Mouse (Mus musculus): ENCODE data around the gene Gm45837. TPM values are rescaled to one million over a fixed set of nuclear protein-coding genes. Genes with fewer than 3 reads are reported as not detected.

The Gm45837 gene
- total RNA-seq, 2 experiments from 2014 or later, result 5.7 TPM; not detected in 1

DNA sequence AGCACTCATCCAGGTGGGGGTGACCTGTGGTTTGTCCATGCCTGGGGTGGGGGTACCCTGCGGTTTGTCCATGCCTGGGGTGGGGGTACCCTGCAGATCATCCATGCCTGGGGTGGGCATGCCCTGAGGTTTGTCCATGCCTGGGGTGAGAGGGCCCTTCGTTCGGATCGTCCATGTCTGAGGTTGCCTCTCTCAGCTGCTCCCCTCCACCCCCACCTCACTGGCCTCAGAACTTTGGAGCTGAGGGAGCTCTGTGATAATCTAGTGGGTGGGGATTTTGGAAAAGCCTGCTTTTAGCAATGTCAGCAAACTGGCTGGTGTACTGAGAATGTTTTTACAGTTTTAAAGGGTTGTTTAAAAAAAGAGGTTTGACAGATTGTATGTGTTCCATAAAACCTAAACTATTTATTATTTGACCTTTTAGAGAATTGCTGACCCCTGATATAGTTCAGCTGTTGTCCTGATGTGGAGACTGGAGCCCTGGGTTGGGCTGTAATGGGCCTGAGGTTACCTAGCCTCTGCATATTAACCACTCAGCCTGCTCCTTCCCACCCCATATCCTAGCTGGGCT, 18.7 kb upstream of the Gm45837 start:
- DNase-seq, result no peak

DNA sequence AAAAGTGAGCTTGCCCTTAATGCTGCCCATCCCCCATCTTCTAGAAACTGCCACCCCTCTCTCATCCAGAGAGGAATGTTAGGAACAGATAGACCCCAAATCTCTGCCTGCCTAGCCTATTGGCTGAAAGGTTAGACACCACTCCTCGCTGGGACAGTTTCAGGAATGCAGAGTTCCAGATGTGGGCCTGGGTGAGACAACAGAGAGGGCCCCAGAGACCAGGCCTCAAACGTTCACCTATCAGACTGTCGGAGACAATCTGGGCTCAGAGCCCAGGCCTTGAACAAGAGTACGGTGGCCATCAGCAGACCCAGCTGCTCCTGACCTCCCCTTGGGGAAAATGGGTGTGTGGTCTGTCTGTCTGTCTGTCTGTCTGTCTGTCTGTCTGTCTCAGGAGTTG, 17.7 kb upstream of the Gm45837 start:
- no peak for DNase-seq

DNA sequence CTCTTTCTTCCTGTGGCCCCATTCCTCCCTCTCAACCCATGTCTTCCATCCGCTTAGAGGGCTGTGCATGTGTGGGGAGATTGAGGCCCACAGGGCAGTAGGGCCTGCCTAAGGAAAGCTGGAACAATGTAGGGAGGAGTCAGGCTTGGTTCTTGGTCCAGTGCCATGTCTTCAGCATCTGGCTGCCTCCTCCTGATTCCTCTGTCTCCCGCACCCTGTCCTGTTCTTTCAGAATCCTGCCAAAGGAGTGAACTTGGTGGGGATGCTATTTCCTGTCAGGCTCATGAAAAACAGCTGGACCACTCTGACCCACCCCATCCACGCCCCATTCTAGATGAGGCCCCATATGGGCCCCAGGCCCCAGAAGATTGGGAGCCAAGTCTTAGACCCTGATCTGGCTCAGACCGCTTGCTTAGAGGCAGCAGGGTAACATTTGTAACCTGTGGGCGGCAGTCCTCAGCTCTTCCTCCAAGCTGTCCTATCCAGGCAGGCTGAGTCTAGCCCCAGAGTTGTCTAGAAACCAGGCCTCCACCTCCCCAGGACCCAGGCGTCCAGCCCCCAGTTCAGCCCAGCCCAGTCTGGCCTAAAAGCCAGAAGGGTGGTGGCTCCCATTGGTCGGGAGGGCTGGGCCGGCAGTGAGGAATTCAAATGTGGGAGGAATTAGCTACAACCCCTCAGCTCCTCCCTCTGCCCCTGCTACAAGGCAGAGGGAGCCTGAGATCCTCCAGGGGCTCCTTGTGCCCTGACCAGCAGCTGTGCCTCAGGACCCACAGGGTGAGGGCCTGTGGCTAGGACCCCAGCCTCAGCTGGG, 16.8 kb upstream of the Gm45837 start:
- DNase-seq, result peak; percentile 88

DNA sequence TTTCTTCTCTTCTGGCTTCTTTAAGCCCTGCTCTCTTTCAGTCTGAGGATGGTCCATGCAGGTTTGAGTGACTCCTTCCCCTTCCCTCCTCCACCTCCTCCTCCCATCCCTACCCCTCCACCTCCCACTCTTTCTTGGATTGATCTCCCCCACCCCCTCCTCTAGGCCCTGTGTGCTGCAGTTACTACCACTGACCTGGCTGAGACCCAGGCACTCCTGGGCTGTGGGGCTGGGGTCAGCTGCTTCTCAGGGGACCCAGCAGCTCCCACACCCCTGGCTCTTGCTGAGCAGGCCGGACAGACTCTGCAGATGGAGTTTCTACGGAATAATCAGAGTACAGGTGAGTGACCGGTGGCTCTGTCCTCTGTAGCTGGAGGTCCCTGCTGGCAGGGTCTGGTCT, 16.1 kb upstream of the Gm45837 start:
- no peak for DNase-seq

DNA sequence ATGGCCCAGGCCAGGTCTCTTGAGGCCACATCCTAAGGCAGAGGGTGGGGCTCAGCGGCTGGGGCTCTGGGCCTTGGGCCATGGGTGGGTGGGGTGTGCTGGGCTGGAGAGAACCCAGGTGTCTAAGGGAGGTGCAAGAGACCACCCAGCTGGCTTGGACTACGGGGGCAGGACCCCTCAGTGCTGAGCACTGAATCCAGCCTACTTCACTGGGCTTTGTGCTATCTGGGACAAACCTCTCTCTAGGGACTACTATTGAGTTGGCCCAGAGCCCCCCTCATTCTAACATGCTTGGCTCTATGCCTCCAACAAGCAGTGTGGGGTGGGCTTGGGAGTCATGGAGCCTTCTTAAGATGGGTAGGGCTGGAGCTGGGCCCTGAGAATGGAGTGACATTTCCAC, 15.2 kb upstream of the Gm45837 start:
- no peak for DNase-seq

DNA sequence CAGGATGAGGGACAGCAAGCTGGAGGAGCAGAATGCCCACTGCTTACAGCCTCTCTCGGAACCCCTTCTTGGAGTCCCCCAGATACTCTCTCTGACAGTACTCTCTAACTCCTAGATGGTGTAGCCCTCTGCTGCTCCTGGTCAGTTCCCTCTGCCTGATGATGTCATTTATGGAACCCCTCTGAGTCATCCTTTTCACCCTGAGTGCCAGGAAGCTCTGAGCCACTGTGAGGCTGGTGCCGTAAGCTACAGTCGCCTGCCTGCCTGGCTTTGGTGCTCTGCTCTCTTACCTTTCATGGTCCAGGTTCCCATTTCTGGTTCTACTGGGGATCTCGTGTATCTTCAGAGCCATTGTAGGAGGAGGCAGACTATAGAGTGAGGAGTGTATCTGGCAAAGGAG, 13.5 kb upstream of the Gm45837 start:
- DNase-seq, result no peak

DNA sequence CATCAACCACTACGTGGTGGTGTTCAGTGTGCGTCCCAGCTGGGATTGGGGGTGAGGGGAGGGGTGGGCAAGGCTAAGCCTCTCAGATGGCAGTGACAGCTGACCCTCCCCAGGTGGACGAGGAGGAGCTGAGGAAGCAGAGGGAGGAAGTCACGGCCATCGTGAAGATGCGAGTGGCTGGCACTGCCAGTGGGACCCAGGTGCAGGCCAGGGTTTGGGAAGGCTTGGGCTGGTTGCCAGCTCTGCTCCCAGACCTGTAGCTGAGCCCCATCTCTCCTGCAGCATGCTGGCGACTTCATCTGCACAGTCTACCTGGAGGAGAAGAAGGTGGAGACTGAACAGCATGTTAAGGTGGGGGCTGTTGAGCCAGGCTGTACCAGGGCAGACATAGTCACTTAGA, 9.2 kb upstream of the Gm45837 start:
- DNase-seq, result no peak

DNA sequence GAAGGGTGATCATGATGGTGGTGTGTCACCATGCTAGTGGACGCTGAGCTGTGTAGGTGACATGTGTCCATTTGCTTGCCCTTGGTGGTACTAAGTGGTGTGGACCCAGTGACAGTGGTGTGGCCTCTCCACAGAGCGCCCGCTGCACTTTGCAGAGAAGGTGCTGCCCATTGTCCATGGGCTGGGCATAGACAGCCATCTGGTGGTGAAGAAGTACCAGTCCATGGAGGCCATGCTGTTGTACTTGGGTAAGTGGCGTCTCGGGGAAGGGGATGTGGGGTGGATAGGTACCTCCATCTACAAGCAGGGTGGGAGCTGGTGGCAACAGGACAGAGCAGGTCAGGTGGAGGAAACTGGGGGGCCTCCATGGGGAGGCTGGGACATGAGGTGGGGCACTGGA, 6.9 kb upstream of the Gm45837 start:
- DNase-seq, result no peak

DNA sequence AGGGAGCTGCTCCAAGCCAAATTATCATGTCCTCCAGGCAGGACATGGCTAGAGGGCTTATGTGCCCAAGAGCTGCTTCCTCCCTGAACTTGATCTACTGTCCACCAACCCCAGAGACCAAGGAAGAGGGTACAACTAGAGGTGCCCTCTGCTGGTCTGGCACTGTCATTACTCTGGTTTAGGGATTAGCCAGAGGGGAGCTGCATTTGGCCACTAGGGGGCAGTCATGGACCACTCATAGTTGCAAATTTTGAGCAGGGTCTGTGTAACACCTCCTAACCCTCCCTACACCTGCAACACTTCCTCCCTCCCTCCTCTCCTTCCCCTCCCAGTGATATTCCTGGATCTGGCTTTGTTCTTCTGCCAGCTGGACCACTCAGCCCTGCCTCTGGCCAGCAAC, 2.1 kb downstream of the Gm45837 start:
- DNase-seq, result peak; percentile 61

DNA sequence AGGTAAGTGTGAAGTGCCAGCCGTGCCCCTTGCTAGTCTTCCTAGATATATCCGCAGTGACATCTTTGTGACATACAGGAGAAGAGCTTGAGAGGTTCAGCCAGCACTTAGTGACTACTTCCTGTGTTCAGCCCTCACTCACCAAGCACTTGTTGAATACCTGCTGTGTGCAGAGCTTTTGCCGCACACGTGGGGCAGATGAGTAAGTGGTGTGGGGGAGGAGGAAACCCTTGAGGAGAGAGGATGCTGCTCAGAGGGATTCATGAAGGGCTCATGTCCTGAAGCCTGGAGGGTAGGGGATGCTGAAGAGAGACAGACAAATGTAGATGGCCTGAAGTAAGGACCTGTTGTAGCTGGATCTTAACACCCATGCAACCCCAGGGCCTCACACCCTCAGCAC, 3.5 kb downstream of the Gm45837 start:
- DNase-seq, result no peak

DNA sequence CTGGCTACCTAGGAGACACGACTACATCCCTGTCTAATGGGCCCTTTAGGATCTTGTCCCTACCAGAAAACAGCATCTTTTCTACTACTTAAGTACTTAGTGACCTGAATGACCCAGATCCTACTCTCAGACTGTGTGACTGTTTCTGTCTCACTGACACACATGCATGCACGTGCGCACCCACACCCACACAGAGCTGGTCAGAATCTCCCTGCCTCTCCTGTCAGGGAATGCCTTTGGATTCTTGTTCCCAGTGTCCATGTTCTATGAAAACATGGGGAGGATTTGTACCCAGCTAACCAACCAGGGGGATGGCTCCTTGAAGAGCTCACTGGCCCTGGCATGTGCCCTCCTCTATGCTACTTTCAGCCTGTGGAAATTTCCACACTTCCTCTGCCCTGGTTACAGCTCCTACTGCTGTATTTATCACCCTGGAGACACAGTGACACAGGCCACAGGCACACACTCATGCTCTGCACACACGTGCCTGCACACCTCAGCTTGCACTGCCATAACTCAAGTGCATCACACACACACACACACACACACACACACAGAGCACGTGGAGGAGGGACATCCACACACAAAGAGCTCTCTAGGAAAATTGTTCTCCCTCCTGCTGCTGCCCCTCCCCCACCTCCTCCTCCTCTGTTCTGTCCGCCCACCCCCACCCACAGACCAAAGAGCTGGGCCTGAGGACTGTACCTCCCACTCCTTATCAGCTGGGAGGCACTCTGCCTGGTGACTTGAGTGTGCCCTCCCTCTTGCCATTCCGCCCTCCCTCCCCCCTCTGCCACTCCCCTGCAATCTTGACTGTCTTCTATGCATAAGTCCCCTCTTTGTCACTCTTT, 4.2 kb downstream of the Gm45837 start:
- DNase-seq, result no peak

DNA sequence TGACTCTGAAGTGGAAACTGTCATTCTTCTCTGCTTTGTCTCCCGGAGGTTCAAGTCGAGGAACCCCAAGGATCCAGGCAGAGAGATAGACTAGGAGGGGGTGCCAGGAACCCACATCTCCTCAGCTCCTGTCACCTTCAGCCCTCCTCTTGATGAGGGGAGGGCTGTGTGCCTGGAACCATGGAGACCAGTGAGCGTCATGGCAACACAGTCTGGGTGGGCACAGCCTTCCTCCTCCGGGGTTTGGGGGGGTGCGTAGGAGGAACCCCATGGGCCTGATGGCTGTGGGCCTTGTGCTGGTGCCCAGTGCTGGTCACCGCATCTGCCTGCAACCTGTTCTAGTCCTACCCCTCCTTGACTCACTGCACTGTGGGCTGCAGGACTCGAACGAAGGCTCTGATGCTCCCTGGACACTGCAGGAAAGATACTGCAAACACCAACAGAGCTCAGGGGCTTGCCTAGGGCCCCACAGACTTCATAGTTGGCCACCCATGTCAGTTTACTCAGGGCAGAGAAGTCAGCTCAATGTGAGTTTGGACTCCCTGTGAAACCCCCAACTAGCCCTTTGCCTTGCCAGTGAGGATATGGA, 4.9 kb downstream of the Gm45837 start:
- DNase-seq, result no peak

DNA sequence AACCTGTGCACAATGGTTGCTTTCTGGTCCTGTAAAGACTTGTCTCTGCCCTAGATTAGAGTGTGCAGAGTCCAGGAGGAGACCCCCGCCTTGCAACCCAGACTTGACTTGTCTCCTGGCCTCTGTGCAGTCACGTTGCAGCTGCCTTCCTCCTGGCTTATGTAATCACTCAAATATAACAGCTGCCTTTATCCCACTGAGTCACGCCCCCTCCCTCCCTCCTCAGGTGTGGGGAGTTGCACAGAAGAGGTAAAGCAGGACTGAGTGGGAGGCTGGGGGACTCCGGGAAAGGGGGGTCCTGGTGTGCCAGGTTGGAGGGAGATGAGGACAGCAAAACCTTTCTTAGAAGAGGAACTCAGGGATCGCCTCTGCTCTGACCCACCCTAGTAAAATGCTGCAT, 5.7 kb downstream of the Gm45837 start:
- no peak for DNase-seq

DNA sequence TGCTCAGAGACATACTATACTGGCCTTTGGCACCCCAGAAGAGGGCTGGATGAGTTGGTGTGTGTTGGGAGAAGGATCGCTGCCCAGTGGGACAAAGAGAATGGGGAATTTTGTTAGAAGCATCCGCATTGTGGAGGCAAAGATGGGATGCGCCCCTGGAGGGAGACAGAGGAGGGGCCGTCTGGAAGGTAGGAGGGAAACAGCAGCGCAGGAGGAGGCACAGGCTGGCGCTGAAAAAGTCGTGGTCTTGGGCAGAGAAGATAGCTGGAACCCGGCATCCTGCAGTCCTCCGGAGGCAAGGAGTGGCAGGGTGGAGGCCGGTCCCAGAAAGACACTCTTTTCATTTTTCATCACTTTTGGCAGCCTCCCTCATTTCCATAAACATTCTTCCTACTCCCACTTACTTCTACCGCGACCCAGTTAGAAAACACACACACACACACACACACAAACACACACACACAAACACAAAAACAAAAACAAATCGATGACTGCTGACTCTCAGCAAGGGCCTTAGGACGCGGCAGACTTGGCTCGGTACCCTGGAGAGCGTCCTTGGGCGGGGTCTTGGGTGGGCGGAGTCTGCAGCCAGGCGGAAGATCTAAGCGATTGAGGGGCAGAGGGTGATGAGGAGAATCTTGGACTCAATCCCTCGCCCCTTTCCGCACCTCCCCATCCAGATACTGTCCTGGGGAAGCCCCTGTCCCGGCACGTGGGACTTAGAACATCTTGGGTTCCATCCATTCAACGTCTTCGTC, 8.5 kb downstream of the Gm45837 start:
- DNase-seq, result no peak

DNA sequence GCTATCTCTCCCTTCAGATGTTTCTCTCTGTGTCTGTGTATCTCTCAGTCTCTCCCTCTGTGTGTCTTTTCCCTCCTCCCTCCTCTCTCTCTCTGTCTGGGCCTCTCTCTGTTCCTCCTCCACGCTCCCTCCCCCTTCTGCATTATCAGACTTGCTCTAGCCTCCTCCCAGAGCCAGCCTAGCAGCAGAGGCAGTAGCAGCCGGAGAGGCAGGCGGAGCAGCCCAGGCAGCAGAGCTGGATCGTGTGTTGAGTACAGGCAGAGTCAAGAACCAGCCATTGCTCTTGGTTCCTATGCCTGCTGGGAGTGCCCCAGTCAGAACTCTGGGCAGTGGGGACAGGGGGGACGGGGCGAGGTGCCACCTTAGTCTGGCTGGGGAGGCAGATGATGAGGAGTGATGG, 10.8 kb downstream of the Gm45837 start, which contains the start of gene Pde2a:
Gene Pde2a (plus strand): TSS at position 163 of the 400 bp plus-strand sequence.
- no peak for DNase-seq

DNA sequence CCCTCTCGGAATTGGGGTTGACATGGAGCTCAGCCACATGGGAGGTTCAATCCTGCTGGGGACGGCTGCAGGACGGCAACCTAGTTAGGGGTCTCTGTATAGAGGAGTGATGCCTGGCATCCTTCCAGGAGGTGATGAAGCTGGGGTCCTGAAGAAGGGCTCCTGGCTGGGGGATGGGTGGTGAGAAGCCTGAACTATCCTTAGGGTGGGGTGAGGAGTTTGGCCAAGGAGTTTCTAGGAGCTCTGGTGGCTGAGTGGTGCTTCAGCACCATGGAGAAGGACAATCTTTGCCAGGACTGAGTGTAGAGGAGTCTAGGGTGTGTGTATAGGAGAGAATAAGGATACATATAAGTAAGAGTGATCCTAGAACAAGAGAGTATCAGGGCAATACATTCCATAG, 11.4 kb downstream of the Gm45837 start:
- no peak for DNase-seq

DNA sequence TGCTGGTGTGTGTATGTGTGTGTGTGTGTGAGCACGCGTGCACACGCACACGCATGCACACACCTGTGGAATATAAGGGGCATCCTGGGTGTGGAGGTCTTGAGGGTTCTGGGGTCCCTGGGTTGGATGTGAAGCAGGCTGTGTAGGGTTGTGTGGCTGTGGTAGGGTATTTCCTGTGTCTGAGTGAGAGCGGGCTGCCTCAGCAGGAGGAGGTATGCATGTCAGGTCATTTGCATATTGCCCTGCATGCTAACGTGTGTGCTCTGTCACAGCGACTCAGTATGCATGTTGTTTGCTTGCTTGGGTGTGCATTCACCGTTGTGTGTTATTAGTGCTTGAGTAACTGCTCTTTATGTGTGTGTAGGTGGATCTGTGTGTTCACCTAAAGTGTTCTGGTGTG, 12.0 kb downstream of the Gm45837 start:
- DNase-seq, result no peak

DNA sequence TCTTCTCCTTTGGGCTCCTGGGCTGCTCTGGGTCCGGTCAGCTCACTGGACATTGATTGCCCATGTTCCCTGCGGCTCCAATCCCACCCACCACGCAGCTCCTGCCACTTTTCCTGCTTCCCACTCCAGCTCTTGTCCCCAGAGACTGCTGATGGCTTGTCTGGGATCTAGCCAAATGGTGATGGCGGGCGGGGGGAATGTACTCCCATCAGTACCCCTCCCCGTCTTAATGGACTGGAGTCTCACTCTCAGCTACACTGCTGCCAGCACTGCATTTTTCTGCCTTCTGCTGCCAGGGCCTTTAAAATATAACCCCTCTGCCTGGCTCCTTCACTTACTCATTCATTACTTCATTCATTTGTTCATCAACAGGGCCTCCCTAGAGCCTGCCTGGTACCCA, 13.3 kb downstream of the Gm45837 start:
- no peak for DNase-seq

DNA sequence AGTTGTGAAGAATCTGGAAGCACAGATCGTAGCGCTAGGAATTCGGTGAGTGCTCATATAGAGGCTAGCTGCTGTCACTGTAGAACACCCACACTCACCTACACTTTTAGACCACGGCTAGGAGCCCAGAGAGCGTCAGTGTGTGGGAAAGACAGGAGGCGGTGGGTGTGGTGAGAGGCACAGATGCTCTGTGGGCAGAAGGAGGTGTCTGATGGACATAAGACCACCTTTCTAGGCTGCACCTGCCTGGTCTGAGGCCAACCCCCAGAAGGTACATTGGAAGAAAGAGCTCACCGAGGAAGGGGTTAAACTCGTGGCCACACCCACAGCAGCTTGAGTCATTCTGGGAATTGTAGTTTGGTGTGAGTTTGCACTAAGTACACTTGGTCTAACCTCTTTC, 16.0 kb downstream of the Gm45837 start:
- DNase-seq, result no peak

DNA sequence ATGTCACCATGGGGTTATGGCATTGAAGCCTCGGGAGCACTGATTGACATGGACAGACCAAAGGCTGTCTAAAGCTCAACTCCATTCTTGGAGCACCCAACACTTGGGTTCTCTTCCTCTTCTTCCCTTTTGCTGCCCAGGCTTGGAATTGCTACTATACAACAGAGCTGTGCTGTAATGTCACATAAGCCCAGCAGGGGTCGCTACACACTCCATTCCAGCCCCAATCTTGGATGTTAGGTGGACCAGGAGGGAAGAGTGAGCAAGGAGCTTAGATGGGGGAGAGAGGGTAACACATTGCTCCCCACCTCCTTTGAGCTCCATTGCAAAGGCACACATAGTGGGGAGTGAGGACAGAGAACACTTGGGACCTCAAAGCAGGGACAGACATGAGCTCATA, 17.1 kb downstream of the Gm45837 start:
- DNase-seq, result no peak

DNA sequence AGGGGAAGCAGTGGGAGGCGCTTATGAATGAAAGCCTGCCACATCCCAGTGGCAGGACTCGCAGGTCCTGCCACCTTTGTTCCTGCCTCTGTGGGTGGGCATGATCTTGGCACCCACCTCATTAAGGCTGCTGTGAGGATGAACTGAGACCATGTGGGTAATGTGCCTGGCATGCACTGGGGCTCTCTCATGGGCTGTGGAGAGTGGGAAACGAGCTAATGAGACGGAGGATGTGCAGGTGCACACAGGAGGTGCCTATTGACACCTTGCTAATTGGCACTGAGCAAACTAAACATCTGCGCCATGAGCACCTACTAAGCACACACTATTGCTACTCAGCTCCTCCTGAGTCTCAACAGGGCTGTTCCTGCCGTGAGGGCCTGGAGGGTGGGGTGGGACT, 24.4 kb downstream of the Gm45837 start:
- no peak for DNase-seq

DNA sequence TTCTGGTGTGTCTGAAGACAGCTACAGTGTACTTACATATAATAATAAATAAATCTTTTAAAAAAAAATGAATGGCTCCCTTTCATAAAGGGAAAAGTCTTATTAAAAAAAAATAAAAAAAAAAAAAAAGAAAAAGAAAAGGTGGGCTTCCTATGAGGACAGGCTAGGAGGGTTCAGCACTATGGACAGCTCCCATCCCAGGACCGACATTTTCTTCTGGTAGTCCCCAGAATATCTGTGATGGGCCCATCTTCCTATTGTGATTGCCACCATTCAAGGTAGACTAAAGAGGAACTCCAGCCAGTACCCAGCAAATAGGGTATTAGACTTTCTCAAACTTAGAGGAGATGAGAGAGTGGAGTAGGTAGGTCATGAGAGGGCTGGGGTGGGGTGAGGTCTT, 27.2 kb downstream of the Gm45837 start:
- no peak for DNase-seq

All from gastrocnemius, postnatal 25 days (tissue).